Mouse (Mus musculus) heart, adult 2 months (tissue): Measurements from ENCODE around the gene Ndufaf8.

Experiments
- CTCF ChIP-seq: fragments of 200-600 bp; IDR thresholded peaks from 2 replicates; pipeline ENCODE4 v1.8.1; 2022; ENCODE audit warnings: antibody characterized with exemption, mild to moderate bottlenecking, moderate library complexity
- POLR2A ChIP-seq: fragments of 200-500 bp; IDR thresholded peaks from 2 replicates; pipeline ENCODE4 v1.6.1; 2011; ENCODE audit warnings: mild to moderate bottlenecking, low read depth, low read length, control low read depth; ENCODE audit not compliant: insufficient read depth

DNA sequence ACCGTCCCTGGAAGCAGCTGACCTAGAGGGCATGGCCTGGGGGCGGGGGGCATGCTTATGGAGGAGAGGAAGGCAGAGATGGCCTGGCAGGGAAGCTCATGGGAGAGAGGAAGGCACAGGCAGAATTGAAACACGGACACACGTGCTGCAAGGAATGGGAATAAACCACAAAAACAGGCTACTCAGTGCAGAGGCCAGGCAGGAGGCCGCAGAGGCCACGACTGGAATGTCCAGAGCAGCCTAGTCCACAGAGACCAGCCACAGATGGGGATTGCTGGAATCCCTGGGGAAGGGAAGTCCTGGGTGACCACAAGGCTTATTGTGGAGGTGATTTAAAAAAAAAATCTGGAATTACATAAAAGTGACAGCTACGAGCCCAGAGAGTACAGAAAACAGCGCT is 49.7 kb upstream of the Ndufaf8 start:
- TF ChIP-seq POLR2A (no peak), CTCF (no peak)
